ENCODE assay signal across 11 mouse cellular contexts in the genomic region with DNA sequence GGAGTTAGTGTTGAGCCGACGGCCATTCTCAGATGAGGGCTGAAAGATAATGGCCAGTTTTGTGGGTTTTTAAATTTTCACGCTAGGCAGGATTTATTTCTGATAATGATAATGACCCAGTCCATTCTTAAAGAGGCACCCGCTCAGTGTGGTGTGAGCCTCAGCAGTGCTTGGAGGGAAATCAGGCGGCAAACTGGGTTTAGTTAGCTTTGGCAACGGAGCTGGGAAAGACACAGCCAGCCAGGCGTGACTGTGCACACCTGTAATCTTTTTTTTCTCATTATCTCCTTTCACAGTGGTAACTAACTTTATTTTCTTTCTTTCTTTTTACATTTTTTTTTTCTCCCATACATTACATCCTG. TPM values are rescaled to one million over a fixed set of nuclear protein-coding genes. Genes with fewer than 3 reads are reported as not detected.
A peak's percentile ranks its signal among the peaks of the same experiment; 100 is the strongest.
DNase-seq lines count a peak whose midpoint lies in the region; ATAC-seq and TF ChIP-seq lines count a peak whose summit lies in the region.
"Had no signal": no experiment of that assay in that cellular context is flagged by ENCODE, and none has a peak within 500 bp of the region (broad histone marks: within the 10 kb centered on the region; RNA-seq: fewer than 3 reads in every experiment).

No protein-coding gene starts in this region.

- no peak overlapping the region for H3K4me3 ChIP-seq in heart, embryonic 13.5 days
- no peak overlapping the region for H3K4me3 ChIP-seq in layer of hippocampus, adult 2 months
- no peak overlapping the region for H3K4me3 ChIP-seq in forebrain, embryonic 14.5 days (ENCODE audit: low read depth, low read length)
- H3K4me3 ChIP-seq in midbrain, embryonic 15.5 days: no peak overlapping the region

- TF ChIP-seq CTCF in layer of hippocampus, adult 2 months (conservative IDR thresholded peaks at IDR 0.05): no peak

- peaks cover 7% of the 10 kb centered on the region; the same call in 1 of the 2 replicates for H3K9me3 ChIP-seq in heart, embryonic 13.5 days
- H3K9me3 ChIP-seq in forebrain, embryonic 14.5 days (replicated peaks; ENCODE audit: control insufficient read depth, low read length): no peaks in the 10 kb centered on the region
- H3K9me3 ChIP-seq in midbrain, embryonic 15.5 days: no peaks in the 10 kb centered on the region

- H3K27ac ChIP-seq in heart, embryonic 13.5 days (replicated peaks): peak overlapping the region; percentile 68
- peak overlapping the region; percentile 64; the same call in 1 of the 2 replicates for H3K27ac ChIP-seq in layer of hippocampus, adult 2 months
- H3K27ac ChIP-seq in forebrain, embryonic 14.5 days (ENCODE audit: low read depth, low read length): peak overlapping the region; percentile 17; the same call in 1 of the 2 replicates
- H3K27ac ChIP-seq in midbrain, embryonic 15.5 days: peak overlapping the region; percentile 75

- no peak for DNase-seq in heart, adult 8-10 months (ENCODE audit: low spot score)
- DNase-seq in layer of hippocampus, adult 2 months (ENCODE audit: low spot score in 2 of 2): no peak
- DNase-seq in layer of hippocampus, adult 8-10 months (ENCODE audit: low spot score in 2 of 2): no peak
- DNase-seq in forebrain, embryonic 14.5 days (ENCODE audit: low spot score): no peak
- DNase-seq in adrenal gland, adult 8-10 months: no peak
- no peak for DNase-seq in MN1 (ENCODE audit: low spot score)
- DNase-seq: thymus, postnatal 25 days had no signal

- H3K27me3 ChIP-seq in heart, embryonic 13.5 days (replicated peaks): no peaks in the 10 kb centered on the region
- H3K27me3 ChIP-seq in forebrain, embryonic 14.5 days (replicated peaks; ENCODE audit: control insufficient read depth, insufficient read depth, low read length): no peaks in the 10 kb centered on the region
- no peaks in the 10 kb centered on the region for H3K27me3 ChIP-seq in midbrain, embryonic 15.5 days (replicated peaks)

- no peak for ATAC-seq in heart, embryonic 13.5 days (ENCODE audit: extremely low read depth, insufficient number of reproducible peaks, low FRiP score, low TSS enrichment)
- peak; percentile 72 for ATAC-seq in forebrain, embryonic 14.5 days
- ATAC-seq in midbrain, embryonic 15.5 days (replicated peaks): peak; percentile 39; the same call in 1 of the 2 replicates
- ATAC-seq: inflammation-experienced regulatory T-cells, adult 6 months had no signal

- H3K4me2 ChIP-seq in heart, embryonic 13.5 days: peak overlapping the region; percentile 34; the same call in 1 of the 2 replicates
- H3K4me2 ChIP-seq in forebrain, embryonic 14.5 days (ENCODE audit: low read length): peak overlapping the region; percentile 29
- peak overlapping the region; percentile 18 for H3K4me2 ChIP-seq in midbrain, embryonic 15.5 days

- H3K9ac ChIP-seq in heart, embryonic 13.5 days: no peak overlapping the region; the same call in 1 of the 2 replicates
- H3K9ac ChIP-seq in forebrain, embryonic 14.5 days (ENCODE audit: low read length): peak overlapping the region; percentile 29; the same call in 1 of the 2 replicates
- no peak overlapping the region for H3K9ac ChIP-seq in midbrain, embryonic 15.5 days

- no peaks in the 10 kb centered on the region for H3K36me3 ChIP-seq in heart, embryonic 13.5 days
- no peaks in the 10 kb centered on the region for H3K36me3 ChIP-seq in forebrain, embryonic 14.5 days (ENCODE audit: control insufficient read depth, insufficient read depth, low read length)
- H3K36me3 ChIP-seq in midbrain, embryonic 15.5 days (replicated peaks): no peaks in the 10 kb centered on the region

- peaks cover 39% of the 10 kb centered on the region for H3K4me1 ChIP-seq in heart, embryonic 13.5 days
- peaks cover 8% of the 10 kb centered on the region for H3K4me1 ChIP-seq in forebrain, embryonic 14.5 days (ENCODE audit: control insufficient read depth, insufficient read depth, low read length)
- H3K4me1 ChIP-seq in midbrain, embryonic 15.5 days: peaks cover 28% of the 10 kb centered on the region

- 62% methylated on average over 7 of the region's 7 CpGs for WGBS in heart, embryonic 13.5 days
- WGBS in forebrain, embryonic 14.5 days: 7% methylated on average over 7 of the region's 7 CpGs
- WGBS in midbrain, embryonic 15.5 days: 18% methylated on average over 7 of the region's 7 CpGs

RNA-seq across cellular contexts. Expression of gene Bfsp2, which starts 36.4 kb away (rescaled TPM):
- 0.69 and 1.1 TPM in 2 replicates for polyA plus RNA-seq in heart, embryonic 13.5 days (2015; fragmentation: Nextera tagmentation; extraction: Ambion mirVana)
- 1 to 10 TPM in 1 of 4 experiments, under 1 TPM in 3; 0.72 to 1.3 (median 0.74) TPM for total RNA-seq in heart, adult 8-10 months (2022)
- total RNA-seq in layer of hippocampus, adult 2 months (2021): 1 to 10 TPM; 2.0 to 2.3 TPM
- total RNA-seq in layer of hippocampus, adult 8-10 months (2022): 1 to 10 TPM; 2.0 to 4.5 (median 4.3) TPM
- 1.5 and 1.7 TPM in 2 replicates for polyA plus RNA-seq in forebrain, embryonic 14.5 days (2014; fragmentation: Nextera tagmentation; extraction: Ambion mirVana)
- polyA plus RNA-seq in midbrain, embryonic 15.5 days (2015; fragmentation: Nextera tagmentation; extraction: Ambion mirVana): 1.9 and 2.3 TPM in 2 replicates
- not detected for total RNA-seq in adrenal gland, adult 8-10 months (2022)
- total RNA-seq: adrenal gland, adult 18-20 months had no signal

Comparison
In these comparisons a context has a peak if more than half of its experiments do, and no peak if none do; other contexts are left out.
1. H3K27ac ChIP-seq: peak in every context shown above with its lines; median percentile 75 in midbrain, embryonic 15.5 days; 68 in heart, embryonic 13.5 days; 64 in layer of hippocampus, adult 2 months; 17 in forebrain, embryonic 14.5 days.